19 mouse cellular contexts compared by ENCODE assay signal in the genomic region with DNA sequence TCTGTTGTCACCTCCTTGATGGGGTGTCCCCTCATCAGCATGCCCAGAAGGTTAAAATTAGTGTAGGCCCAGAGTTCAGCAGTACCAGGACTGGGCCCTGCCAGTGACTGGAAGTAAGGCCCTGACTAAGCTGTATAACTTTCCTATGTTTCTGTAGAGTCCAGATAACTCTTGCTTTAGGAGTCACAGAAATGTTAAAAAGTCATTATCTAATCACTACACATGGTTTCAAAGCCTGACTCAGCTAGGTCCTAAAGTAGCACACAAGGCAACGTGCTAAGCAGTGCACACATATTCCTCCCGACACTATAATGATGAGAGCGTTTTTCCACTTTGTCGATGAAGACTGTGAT.
DNase-seq lines count a peak whose midpoint lies in the region; ATAC-seq and TF ChIP-seq lines count a peak whose summit lies in the region.
"Had no signal": no experiment of that assay in that cellular context is flagged by ENCODE, and none has a peak within 500 bp of the region (broad histone marks: within the 10 kb centered on the region; RNA-seq: fewer than 3 reads in every experiment).

No protein-coding gene starts in this region.

- H3K9me3 ChIP-seq in heart, embryonic 13.5 days, result no peaks in the 10 kb centered on the region
- no peaks in the 10 kb centered on the region for H3K9me3 ChIP-seq in stomach, embryonic 14.5 days (ENCODE audit: control insufficient read depth, low read depth, low read length)
- no peaks in the 10 kb centered on the region for H3K9me3 ChIP-seq in stomach, postnatal 0 days (ENCODE audit: control insufficient read depth, low read length)
- H3K9me3 ChIP-seq in liver, embryonic 12.5 days (replicated peaks), result peaks cover 17% of the 10 kb centered on the region
- no peaks in the 10 kb centered on the region for H3K9me3 ChIP-seq in hindbrain, embryonic 14.5 days (ENCODE audit: control insufficient read depth, low read length)
- H3K9me3 ChIP-seq: limb, embryonic 15.5 days had no signal

- peaks cover 47% of the 10 kb centered on the region for H3K36me3 ChIP-seq in heart, embryonic 13.5 days
- H3K36me3 ChIP-seq in stomach, embryonic 14.5 days (ENCODE audit: control insufficient read depth, insufficient read depth, low read length), result no peaks in the 10 kb centered on the region; the same call in 1 of the 2 replicates
- H3K36me3 ChIP-seq in stomach, postnatal 0 days (ENCODE audit: control insufficient read depth, insufficient read depth, low read length), result peaks cover 4% of the 10 kb centered on the region; the same call in 1 of the 2 replicates
- H3K36me3 ChIP-seq in liver, embryonic 12.5 days, result peaks cover 54% of the 10 kb centered on the region
- H3K36me3 ChIP-seq in hindbrain, embryonic 14.5 days (replicated peaks; ENCODE audit: control insufficient read depth, insufficient read depth), result peaks cover 20% of the 10 kb centered on the region

- no peaks in the 10 kb centered on the region for H3K27me3 ChIP-seq in heart, embryonic 13.5 days (replicated peaks)
- H3K27me3 ChIP-seq in stomach, embryonic 14.5 days (ENCODE audit: control insufficient read depth, insufficient read depth, low read length), result no peaks in the 10 kb centered on the region
- no peaks in the 10 kb centered on the region for H3K27me3 ChIP-seq in stomach, postnatal 0 days (ENCODE audit: control insufficient read depth, insufficient read depth, low read length)
- H3K27me3 ChIP-seq in liver, embryonic 12.5 days (replicated peaks), result no peaks in the 10 kb centered on the region
- H3K27me3 ChIP-seq in hindbrain, embryonic 14.5 days (ENCODE audit: control insufficient read depth, insufficient read depth, low read length), result no peaks in the 10 kb centered on the region
- H3K27me3 ChIP-seq: limb, embryonic 15.5 days had no signal

- ATAC-seq in heart, embryonic 13.5 days (ENCODE audit: extremely low read depth, insufficient number of reproducible peaks, low FRiP score, low TSS enrichment), result peak; percentile 60; the same call in 1 of the 2 replicates
- ATAC-seq in stomach, embryonic 14.5 days (ENCODE audit: insufficient number of reproducible peaks, insufficient read depth, low FRiP score, low read depth), result peak; percentile 51; the same call in 1 of the 2 replicates
- no peak for ATAC-seq in stomach, postnatal 0 days (ENCODE audit: low FRiP score, low TSS enrichment)
- ATAC-seq in liver, embryonic 12.5 days, result peak; percentile 90
- no peak for ATAC-seq in hindbrain, embryonic 14.5 days (ENCODE audit: low FRiP score)
- ATAC-seq: forebrain, postnatal 0 days had no signal

- peak overlapping the region; percentile 9; the same call in 1 of the 2 replicates for H3K4me2 ChIP-seq in heart, embryonic 13.5 days
- no peak overlapping the region for H3K4me2 ChIP-seq in stomach, embryonic 14.5 days (replicated peaks; ENCODE audit: low read depth, low read length)
- no peak overlapping the region for H3K4me2 ChIP-seq in stomach, postnatal 0 days (replicated peaks; ENCODE audit: low read depth)
- peak overlapping the region; percentile 49 for H3K4me2 ChIP-seq in liver, embryonic 12.5 days
- H3K4me2 ChIP-seq in hindbrain, embryonic 14.5 days (replicated peaks), result no peak overlapping the region
- H3K4me2 ChIP-seq: limb, embryonic 15.5 days; midbrain, embryonic 11.5 days had no signal

- H3K4me1 ChIP-seq in heart, embryonic 13.5 days, result 0 out of 2 replicates have a peak, but pooled peaks cover 6% of the 10 kb centered on the region
- H3K4me1 ChIP-seq in stomach, embryonic 14.5 days (ENCODE audit: control insufficient read depth, insufficient read depth, low read length), result no peaks in the 10 kb centered on the region
- no peaks in the 10 kb centered on the region for H3K4me1 ChIP-seq in stomach, postnatal 0 days (replicated peaks; ENCODE audit: control insufficient read depth, insufficient read depth)
- peaks cover 58% of the 10 kb centered on the region for H3K4me1 ChIP-seq in liver, embryonic 12.5 days
- H3K4me1 ChIP-seq in hindbrain, embryonic 14.5 days (replicated peaks; ENCODE audit: control insufficient read depth, insufficient read depth, low read length), result no peaks in the 10 kb centered on the region
- H3K4me1 ChIP-seq: limb, embryonic 15.5 days had no signal

- no peak overlapping the region for H3K4me3 ChIP-seq in heart, embryonic 13.5 days
- no peak overlapping the region for H3K4me3 ChIP-seq in stomach, embryonic 14.5 days (ENCODE audit: low read depth, low read length)
- H3K4me3 ChIP-seq in stomach, postnatal 0 days (ENCODE audit: low read depth, low read length), result no peak overlapping the region
- H3K4me3 ChIP-seq in liver, embryonic 12.5 days, result peak overlapping the region; percentile 33
- H3K4me3 ChIP-seq in hindbrain, embryonic 14.5 days (replicated peaks; ENCODE audit: low read length), result no peak overlapping the region
- H3K4me3 ChIP-seq: heart, adult 2 months; limb, embryonic 15.5 days; myocyte had no signal

- WGBS in heart, embryonic 13.5 days, result 62% methylated on average over 4 of the region's 4 CpGs
- 97% methylated on average over 4 of the region's 4 CpGs for WGBS in stomach, embryonic 14.5 days
- WGBS in stomach, postnatal 0 days, result 87% methylated on average over 4 of the region's 4 CpGs
- WGBS in liver, embryonic 12.5 days (ENCODE audit: insufficient replicate concordance), result 58% methylated on average over 4 of the region's 4 CpGs
- 94% methylated on average over 4 of the region's 4 CpGs for WGBS in hindbrain, embryonic 14.5 days

- no peak overlapping the region for H3K9ac ChIP-seq in heart, embryonic 13.5 days
- H3K9ac ChIP-seq in stomach, embryonic 14.5 days (replicated peaks; ENCODE audit: low read depth, low read length), result no peak overlapping the region
- H3K9ac ChIP-seq in stomach, postnatal 0 days (ENCODE audit: low read length), result no peak overlapping the region
- H3K9ac ChIP-seq in liver, embryonic 12.5 days, result peak overlapping the region; percentile 45; the same call in 1 of the 2 replicates
- H3K9ac ChIP-seq in hindbrain, embryonic 14.5 days, result no peak overlapping the region
- H3K9ac ChIP-seq: forebrain, postnatal 0 days; limb, embryonic 15.5 days had no signal

- TF ChIP-seq CTCF in stomach, postnatal 0 days (IDR thresholded peaks at IDR 0.05; ENCODE audit: low read depth), result no peak

- H3K27ac ChIP-seq in heart, embryonic 13.5 days (replicated peaks), result peak overlapping the region; percentile 34
- H3K27ac ChIP-seq in stomach, embryonic 14.5 days (ENCODE audit: low read length), result no peak overlapping the region
- no peak overlapping the region for H3K27ac ChIP-seq in stomach, postnatal 0 days (replicated peaks)
- peak overlapping the region; percentile 96 for H3K27ac ChIP-seq in liver, embryonic 12.5 days
- H3K27ac ChIP-seq in hindbrain, embryonic 14.5 days, result no peak overlapping the region
- H3K27ac ChIP-seq: heart, adult 2 months; limb, embryonic 15.5 days had no signal

- TF ChIP-seq EP300 in stomach, postnatal 0 days (optimal IDR thresholded peaks at IDR 0.05), result no peak

- DNase-seq in heart, adult 18-20 months, result no peak
- no peak for DNase-seq in stomach, postnatal 0 days (ENCODE audit: low spot score)
- DNase-seq in adipocyte (ENCODE audit: low spot score), result no peak
- no peak for DNase-seq in hindbrain, embryonic 14.5 days (ENCODE audit: low spot score)
- DNase-seq in right cerebral cortex, postnatal 4 days, result no peak
- DNase-seq: cerebellum, adult 9-11 months; embryo, embryonic 11 days; forebrain, postnatal 0 days; heart, adult 2 months; kidney, postnatal 14 days; layer of hippocampus, adult 9-11 months; retina, postnatal 1 day; thymus, postnatal 36 days had no signal

Comparison
In these comparisons a context has a peak if more than half of its experiments do, and no peak if none do; other contexts are left out.
1. ATAC-seq: peak in heart, embryonic 13.5 days (single experiment), stomach, embryonic 14.5 days (single experiment) and liver, embryonic 12.5 days (single experiment); none in stomach, postnatal 0 days (single experiment) and hindbrain, embryonic 14.5 days (single experiment).
2. H3K27ac ChIP-seq: peak in heart, embryonic 13.5 days (single experiment) and liver, embryonic 12.5 days (single experiment); none in stomach, embryonic 14.5 days (single experiment), stomach, postnatal 0 days (single experiment) and hindbrain, embryonic 14.5 days (single experiment).
3. H3K4me2 ChIP-seq: peak in heart, embryonic 13.5 days (single experiment) and liver, embryonic 12.5 days (single experiment); none in stomach, embryonic 14.5 days (single experiment), stomach, postnatal 0 days (single experiment) and hindbrain, embryonic 14.5 days (single experiment).